Mouse (Mus musculus): ENCODE measurements around the gene Zmynd19.

GRCm38 (mm10) chr2:24914762-24915161 lies 34.8 kb upstream of the Zmynd19 start:
- TF ChIP-seq CTCF (IDR thresholded peaks at IDR 0.05; ENCODE audit: control insufficient read depth, insufficient read depth, low read length): no peak
- no peak for TF ChIP-seq POLR2A (IDR thresholded peaks at IDR 0.05; ENCODE audit: borderline replicate concordance, control insufficient read depth, low read depth, low read length)

Measured in bone marrow, adult 2 months (tissue).